Mouse (Mus musculus) layer of hippocampus, postnatal 10 days (tissue): ENCODE measurements around the gene Phlda3. TPM values are rescaled to one million over a fixed set of nuclear protein-coding genes. Genes with fewer than 3 reads are reported as not detected.

Source experiments
- total RNA-seq, 2 experiments: library from RNA; stranded (reverse); gene quantifications; 2 replicates each; pipeline ENCODE4 v1.2.3; 2021

The Phlda3 gene
- total RNA-seq, 2 experiments from 2014 or later, result 12.3 to 12.7 TPM

Other genes with a start within 250 kb of the Phlda3 start
- 100 to 1,000 TPM; 214 to 218 TPM for gene Nav1, start 158.8 kb upstream of the Phlda3 start, total RNA-seq
- gene Csrp1, start 46.1 kb upstream of the Phlda3 start, total RNA-seq, result 10 to 100 TPM; 82.2 to 91.4 TPM
- gene Tnni1, start 13.3 kb downstream of the Phlda3 start, total RNA-seq, result not detected
- gene Lad1, start 52.5 kb downstream of the Phlda3 start, total RNA-seq, result 1 to 10 TPM in 1 of 2 experiments, under 1 TPM in 1; 0.64 to 1.1 TPM
- gene Tnnt2, start 70.2 kb downstream of the Phlda3 start, total RNA-seq, result 1 to 10 TPM in 1 of 2 experiments, under 1 TPM in 1; 0.42 to 1.7 TPM
- under 1 TPM in 1 of 2 experiments, not detected in 1; 0.09 TPM for gene Pkp1, start 153.1 kb downstream of the Phlda3 start, total RNA-seq
- under 1 TPM; 0.04 to 0.23 TPM for gene Igfn1, start 240.2 kb downstream of the Phlda3 start, total RNA-seq
- gene Tmem9, start 242.0 kb downstream of the Phlda3 start, total RNA-seq, result 10 to 100 TPM; 69.7 to 81.4 TPM